Mouse (Mus musculus) central nervous system, embryonic 14 days (tissue): ENCODE data around the gene Rbm18. TPM values are rescaled to one million over a fixed set of nuclear protein-coding genes. Genes with fewer than 3 reads are reported as not detected.

Experiments
- polyA plus RNA-seq: library from polyadenylated mRNA; depleted of rRNA; stranded (reverse); fragments of >200 nt; gene quantifications from 2 replicates; pipeline ENCODE4 v1.2.3, GENCODE M21; 2012; rRNA removed

Rbm18 gene
- polyA plus RNA-seq: 71.9 and 76.5 TPM in 2 replicates

GRCm38 (mm10) chr2:36136300-36136941 lies at the start of gene Rbm18, which contains the start of gene Mrrf:
Gene Rbm18 (minus strand): TSS chr2:36136773.
Gene Mrrf (plus strand): TSS chr2:36136389.

GRCm38 (mm10) chr2:36104956-36105741 lies 31.4 kb downstream of the Rbm18 start, which contains the start of gene Lhx6:
Gene Lhx6 (minus strand): TSS chr2:36105408.

Other genes with a start within 250 kb of the Rbm18 start
- gene Ttll11, start 156.9 kb downstream of the Rbm18 start, polyA plus RNA-seq: 7.0 and 8.1 TPM in 2 replicates
- gene Ndufa8, start 87.4 kb downstream of the Rbm18 start, polyA plus RNA-seq: 138 and 143 TPM in 2 replicates
- 1.6 and 2.1 TPM in 2 replicates for gene Morn5, start 87.3 kb downstream of the Rbm18 start, polyA plus RNA-seq
- 12.4 and 21.0 TPM in 2 replicates for gene Lhx6, start 31.4 kb downstream of the Rbm18 start, polyA plus RNA-seq
- gene Mrrf, start 384 bp downstream of the Rbm18 start, polyA plus RNA-seq: 25.0 and 28.1 TPM in 2 replicates
- 2.5 and 4.7 TPM in 2 replicates for gene Ptgs1, start 93.7 kb upstream of the Rbm18 start, polyA plus RNA-seq
- not detected in 2 replicates for gene Olfr338, start 236.7 kb upstream of the Rbm18 start, polyA plus RNA-seq